Mouse (Mus musculus) thymus, adult 18-20 months (tissue): ENCODE results near the gene Maz.
A peak's percentile ranks its signal among the peaks of the same experiment; 100 is the strongest.

Experiments
- DNase-seq, 2 experiments: peaks; one replicate each; pipeline ENCODE4 v3.0.0; 2022; ENCODE audit warnings: mixed read lengths in 2 of 2

The Maz gene

GRCm38 (mm10) chr7:127026984-127027726 is at the start of gene Maz:
Gene Maz (minus strand): TSS chr7:127027037.
- peak; percentile 100 for DNase-seq

GRCm38 (mm10) chr7:127076188-127076587 is 49.4 kb upstream of the Maz start:
- DNase-seq, result no peak

GRCm38 (mm10) chr7:127073221-127073620 is 46.4 kb upstream of the Maz start:
- DNase-seq, result no peak

- no peak for DNase-seq
Measured at GRCm38 (mm10) chr7:127070871-127071413, 44.1 kb upstream of the Maz start.

GRCm38 (mm10) chr7:127066317-127066716 is 39.5 kb upstream of the Maz start:
- no peak for DNase-seq

- DNase-seq, result no peak
Measured at GRCm38 (mm10) chr7:127065538-127065937, 38.7 kb upstream of the Maz start.

- DNase-seq, result no peak
Measured at GRCm38 (mm10) chr7:127055026-127055585, 28.3 kb upstream of the Maz start.

GRCm38 (mm10) chr7:127041851-127042672 is 15.2 kb upstream of the Maz start, which contains the start of gene Kif22:
Gene Kif22 (minus strand): TSS chr7:127042471.
- peak; percentile 72 to 82 for DNase-seq

GRCm38 (mm10) chr7:127031244-127031643 is 4.4 kb upstream of the Maz start:
- DNase-seq, result no peak

GRCm38 (mm10) chr7:127030172-127030571 is 3.3 kb upstream of the Maz start:
- DNase-seq, result no peak

GRCm38 (mm10) chr7:127027885-127028284 is 1.0 kb upstream of the Maz start:
- DNase-seq, result no peak

- DNase-seq, result peak in 1 of 2 experiments; percentile 66
Measured at GRCm38 (mm10) chr7:127026616-127026983, 237 bp downstream of the Maz start.

- DNase-seq, result peak; percentile 68 to 77
Measured at GRCm38 (mm10) chr7:127026161-127026600, 656 bp downstream of the Maz start.

GRCm38 (mm10) chr7:127025556-127026160 is 1.2 kb downstream of the Maz start:
- no peak for DNase-seq

GRCm38 (mm10) chr7:127024755-127025555 is 1.9 kb downstream of the Maz start:
- peak; percentile 81 to 87 for DNase-seq

- peak in 1 of 2 experiments; percentile 79 for DNase-seq
Measured at GRCm38 (mm10) chr7:127023896-127024690, 2.7 kb downstream of the Maz start.

- DNase-seq, result peak in 1 of 2 experiments; percentile 52
Measured at GRCm38 (mm10) chr7:127023272-127023691, 3.6 kb downstream of the Maz start.

- no peak for DNase-seq
Measured at GRCm38 (mm10) chr7:127022528-127023271, 4.1 kb downstream of the Maz start.

- no peak for DNase-seq
Measured at GRCm38 (mm10) chr7:127021563-127022527, 5.0 kb downstream of the Maz start.
